Mouse (Mus musculus): Measurements from ENCODE around the gene Btbd35f30.
"Not testable (repeated sequence)": the region's sequence is repeated elsewhere in the genome, so short reads cannot be mapped to it uniquely, and the experiment has no call there.

Btbd35f30 gene

DNA sequence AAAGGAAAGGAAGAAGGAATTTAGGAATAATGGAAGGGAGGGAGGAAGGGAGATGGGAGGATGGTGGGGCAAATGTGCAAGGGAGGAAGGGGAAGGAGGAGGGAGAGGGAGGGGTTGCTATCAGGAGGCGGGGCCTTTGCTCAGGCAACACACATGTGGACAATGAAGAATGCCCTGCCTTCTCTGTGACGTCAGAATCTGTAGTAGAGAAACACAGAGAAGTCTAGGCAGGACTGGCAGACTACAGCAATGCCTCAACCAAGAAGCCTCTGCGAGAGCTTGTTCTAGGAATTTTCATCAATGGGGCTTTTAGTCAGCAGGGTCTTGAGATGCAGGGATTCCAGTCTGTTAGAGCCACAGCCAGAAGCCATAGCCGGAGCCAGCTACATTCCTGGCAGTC, at the start of gene Btbd35f30:
Gene Btbd35f30, plus strand, starts transcription at position 301 of the 400 bp plus-strand sequence.
- not testable (repeated sequence) for DNase-seq (ENCODE audit: low read depth, low spot score)

GRCm38 (mm10) chrX:32941468-32941867, 47.0 kb downstream of the Btbd35f30 start, which contains the start of gene Gm21789:
Gene Gm21789 (plus strand): TSS chrX:32941768.
- DNase-seq (ENCODE audit: low read depth, low spot score): not testable (repeated sequence)

Measured in forelimb bud, embryonic 11.5 days (tissue).